Mouse (Mus musculus): ENCODE results near the gene Ccdc185.

GRCm38 (mm10) chr1:182763191-182763715 lies 14.3 kb upstream of the Ccdc185 start:
- no peak for TF ChIP-seq CTCF (IDR thresholded peaks at IDR 0.05; ENCODE audit: low read depth, low read length)
- no peak for TF ChIP-seq POLR2A (IDR thresholded peaks at IDR 0.05; ENCODE audit: extremely low read depth, insufficient read depth, low read length)

Data from liver, adult 2 months (tissue).